Mouse (Mus musculus) CD8-positive naive resting alpha-beta T cell, adult 2 months (primary cell): ENCODE data around the gene Lysmd3.
"Not testable (repeated sequence)": the region's sequence is repeated elsewhere in the genome, so short reads cannot be mapped to it uniquely, and the experiment has no call there.

Experiments
- DNase-seq, 2 experiments: peaks; one replicate each; pipeline ENCODE4 v3.0.0; 2022; ENCODE audit warnings: low read depth in 2 of 2, low spot score in 2 of 2

Gene Lysmd3

GRCm38 (mm10) chr13:81657351-81658052 lies at the start of gene Lysmd3:
Gene Lysmd3 (plus strand): TSS chr13:81657663.
- peak; percentile 86 to 87 for DNase-seq

- no peak for DNase-seq
Measured at GRCm38 (mm10) chr13:81610349-81610748, 47.1 kb upstream of the Lysmd3 start.

- not testable (repeated sequence) for DNase-seq
Measured at GRCm38 (mm10) chr13:81627861-81628260, 29.6 kb upstream of the Lysmd3 start.

- no peak for DNase-seq
Measured at GRCm38 (mm10) chr13:81628631-81629190, 28.8 kb upstream of the Lysmd3 start.

GRCm38 (mm10) chr13:81629395-81629794 lies 28.1 kb upstream of the Lysmd3 start:
- no peak for DNase-seq

GRCm38 (mm10) chr13:81630566-81630965 lies 26.9 kb upstream of the Lysmd3 start:
- no peak for DNase-seq

GRCm38 (mm10) chr13:81632720-81633415 lies 24.6 kb upstream of the Lysmd3 start, which contains the start of gene Adgrv1:
Gene Adgrv1 (minus strand): TSS chr13:81633154.
- DNase-seq, result no peak

GRCm38 (mm10) chr13:81639624-81640023 lies 17.8 kb upstream of the Lysmd3 start:
- no peak for DNase-seq

- no peak for DNase-seq
Measured at GRCm38 (mm10) chr13:81640881-81641280, 16.6 kb upstream of the Lysmd3 start.

- DNase-seq, result peak in 1 of 2 experiments; percentile 10
Measured at GRCm38 (mm10) chr13:81641289-81642045, 16.0 kb upstream of the Lysmd3 start.

- DNase-seq, result no peak
Measured at GRCm38 (mm10) chr13:81642491-81643149, 14.8 kb upstream of the Lysmd3 start.

GRCm38 (mm10) chr13:81644047-81644565 lies 13.4 kb upstream of the Lysmd3 start:
- no peak for DNase-seq

GRCm38 (mm10) chr13:81646348-81646747 lies 11.1 kb upstream of the Lysmd3 start:
- no peak for DNase-seq

GRCm38 (mm10) chr13:81650382-81650781 lies 7.1 kb upstream of the Lysmd3 start:
- DNase-seq, result not testable (repeated sequence)

- no peak for DNase-seq
Measured at GRCm38 (mm10) chr13:81656091-81656850, 1.2 kb upstream of the Lysmd3 start.

- DNase-seq, result no peak
Measured at GRCm38 (mm10) chr13:81657008-81657350, 484 bp upstream of the Lysmd3 start.

GRCm38 (mm10) chr13:81658053-81658752 lies 740 bp downstream of the Lysmd3 start:
- peak in 1 of 2 experiments; percentile 2 for DNase-seq

- no peak for DNase-seq
Measured at GRCm38 (mm10) chr13:81663566-81664330, 6.3 kb downstream of the Lysmd3 start.

- no peak for DNase-seq
Measured at GRCm38 (mm10) chr13:81664331-81664698, 6.9 kb downstream of the Lysmd3 start.
